Mouse (Mus musculus): ENCODE data around the gene Limch1. TPM values are rescaled to one million over a fixed set of nuclear protein-coding genes. Genes with fewer than 3 reads are reported as not detected.

Gene Limch1
- total RNA-seq, 2 experiments from 2014 or later: 110 to 125 TPM

DNA sequence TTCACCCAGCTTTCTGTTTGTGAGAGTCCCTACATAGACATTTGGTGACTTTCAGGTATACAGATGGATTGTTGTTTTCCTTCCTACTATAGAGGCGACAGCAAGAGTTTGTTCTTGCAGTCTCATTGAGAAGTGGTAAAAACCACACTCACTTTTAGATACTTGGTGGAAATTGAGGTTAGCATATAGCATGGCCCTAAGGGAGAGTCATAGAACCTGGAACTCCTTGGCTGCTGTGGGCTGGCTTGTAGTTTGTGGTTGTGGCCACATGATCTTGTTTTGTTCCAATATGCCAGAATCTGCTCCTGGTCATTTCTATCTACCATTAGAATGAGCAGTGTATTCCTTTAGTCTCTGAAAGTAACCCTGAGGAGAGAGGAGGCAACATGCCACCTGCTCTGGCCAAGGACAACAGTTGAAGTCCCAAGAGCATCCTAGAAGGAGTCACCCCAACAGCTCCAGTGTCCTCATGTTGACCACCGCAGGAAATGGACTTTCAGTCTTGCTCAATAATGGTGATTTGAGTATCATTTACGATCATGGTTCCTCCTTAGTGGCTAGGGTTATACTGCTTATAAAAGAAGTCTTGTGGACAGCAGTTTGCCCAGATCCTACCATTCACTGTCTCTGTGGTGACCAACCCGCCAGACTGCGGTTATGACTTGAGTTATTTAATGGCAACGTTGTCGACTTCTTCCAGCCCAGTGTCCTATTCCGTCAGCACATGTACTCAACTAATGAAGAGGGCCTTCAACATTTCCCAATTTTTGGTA lies 71.7 kb downstream of the Limch1 start:
- no peak for DNase-seq (ENCODE audit: extremely low spot score in 1 of 2, low spot score in 1 of 2)

DNA sequence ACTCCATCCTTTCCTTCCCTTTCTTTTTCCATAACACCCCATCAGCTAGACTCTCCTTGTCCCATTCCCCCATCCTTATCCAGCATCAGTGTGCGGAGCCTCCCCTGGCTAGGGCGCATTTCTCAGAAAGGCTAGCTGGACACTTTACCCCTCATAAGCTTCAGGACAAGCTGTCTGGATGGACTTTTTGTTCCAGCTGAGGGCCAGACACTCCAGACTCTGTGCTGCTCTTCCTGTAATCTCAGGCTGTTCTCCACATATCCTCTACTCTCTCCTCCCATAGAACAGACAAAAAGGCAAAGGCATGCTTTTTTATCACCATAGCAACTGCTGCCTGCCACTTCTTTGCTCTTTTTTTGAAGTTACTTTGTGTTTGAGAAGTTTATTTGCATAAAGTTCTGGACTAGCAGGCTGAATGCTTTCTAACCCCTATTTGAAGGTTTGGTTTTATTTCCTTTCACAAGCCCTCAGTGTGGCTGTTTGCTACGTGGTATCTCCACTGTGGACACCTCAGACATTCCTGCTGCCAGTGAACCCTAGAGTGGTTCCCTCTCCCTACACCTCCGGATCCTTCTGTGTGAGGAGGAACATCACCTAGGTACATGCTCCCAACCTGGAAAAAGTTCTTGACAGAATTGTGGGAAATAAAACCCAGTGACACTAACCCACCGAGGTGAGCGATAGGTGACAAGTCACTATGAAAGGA lies 77.0 kb downstream of the Limch1 start:
- DNase-seq (ENCODE audit: extremely low spot score in 1 of 2, low spot score in 1 of 2): no peak

DNA sequence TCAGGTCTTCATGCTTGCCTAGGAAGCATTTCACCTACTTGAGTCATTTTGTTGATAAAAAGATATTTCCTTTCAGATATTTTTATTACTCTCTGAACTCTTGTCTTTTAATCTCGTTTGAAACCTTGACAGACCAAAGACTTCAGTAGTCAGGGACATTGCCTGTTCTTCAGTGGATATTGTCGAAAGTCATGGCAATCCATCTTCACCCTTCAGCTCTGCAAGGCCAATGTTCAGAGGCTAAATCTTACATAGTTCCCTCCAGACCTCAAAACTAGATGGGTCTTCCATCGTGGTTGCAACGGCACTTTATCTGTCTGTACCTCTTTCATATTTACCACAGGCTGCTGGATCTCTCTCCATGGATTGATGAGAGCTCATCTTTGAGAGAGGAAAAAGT lies 80.0 kb downstream of the Limch1 start:
- no peak for DNase-seq (ENCODE audit: extremely low spot score in 1 of 2, low spot score in 1 of 2)

DNA sequence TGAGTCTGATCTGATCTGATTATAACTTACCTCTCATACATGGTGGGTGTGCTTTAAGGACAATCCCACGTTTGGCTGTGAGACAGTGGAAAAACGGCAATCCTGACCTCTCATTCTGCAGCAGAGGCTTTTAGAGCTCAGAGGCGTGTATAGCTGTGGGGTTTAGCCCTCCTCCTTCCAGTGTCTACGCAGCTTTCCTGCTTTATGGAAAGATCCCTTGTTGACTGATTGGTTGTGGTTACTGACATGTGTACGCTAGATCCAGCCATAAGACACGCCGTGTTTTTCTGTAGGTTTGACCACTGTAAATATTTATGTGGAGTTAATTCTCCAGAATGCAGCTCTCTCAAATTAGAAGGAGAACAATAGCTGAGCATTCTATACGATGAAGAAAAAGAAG lies 81.2 kb downstream of the Limch1 start:
- no peak for DNase-seq (ENCODE audit: extremely low spot score in 1 of 2, low spot score in 1 of 2)

DNA sequence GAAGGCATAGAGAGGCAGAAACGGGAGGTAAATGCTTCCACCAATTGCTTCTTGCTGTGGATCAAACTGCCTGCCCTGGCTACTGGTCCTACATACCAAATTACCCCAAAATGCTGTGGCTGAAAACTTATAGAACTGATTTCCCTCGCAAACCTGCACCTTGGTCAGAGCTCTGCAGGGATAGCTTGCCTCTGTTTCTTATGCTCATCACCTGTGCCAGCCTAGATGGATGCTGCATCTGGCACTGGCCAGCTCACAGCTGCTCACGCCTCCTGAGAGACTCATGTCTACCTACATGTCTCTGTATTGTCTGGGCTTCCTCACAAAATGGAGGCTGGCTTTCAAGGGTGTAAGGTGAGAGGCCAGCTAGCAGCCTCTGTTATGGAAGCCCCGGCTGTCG lies 83.9 kb downstream of the Limch1 start:
- no peak for DNase-seq (ENCODE audit: extremely low spot score in 1 of 2, low spot score in 1 of 2)

DNA sequence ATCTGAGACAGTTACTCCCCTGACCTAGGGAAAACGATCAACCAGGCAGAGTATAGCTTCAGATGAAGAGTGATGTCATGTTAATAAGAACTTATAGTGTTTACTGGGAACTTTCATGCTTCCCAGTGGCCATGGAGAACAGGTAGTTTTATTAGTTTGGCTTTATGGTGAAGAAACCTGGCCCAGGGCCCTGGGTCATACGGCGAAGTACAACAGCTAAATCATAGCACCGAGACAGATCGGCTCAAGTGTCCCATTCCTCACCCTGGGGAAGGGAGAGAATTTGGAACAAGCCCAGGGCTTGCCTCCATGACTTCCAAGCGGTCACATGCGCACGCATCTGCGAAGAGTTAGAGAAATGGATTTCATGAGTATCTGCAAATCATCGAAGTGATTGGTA lies 84.6 kb downstream of the Limch1 start:
- no peak for DNase-seq (ENCODE audit: extremely low spot score in 1 of 2, low spot score in 1 of 2)

DNA sequence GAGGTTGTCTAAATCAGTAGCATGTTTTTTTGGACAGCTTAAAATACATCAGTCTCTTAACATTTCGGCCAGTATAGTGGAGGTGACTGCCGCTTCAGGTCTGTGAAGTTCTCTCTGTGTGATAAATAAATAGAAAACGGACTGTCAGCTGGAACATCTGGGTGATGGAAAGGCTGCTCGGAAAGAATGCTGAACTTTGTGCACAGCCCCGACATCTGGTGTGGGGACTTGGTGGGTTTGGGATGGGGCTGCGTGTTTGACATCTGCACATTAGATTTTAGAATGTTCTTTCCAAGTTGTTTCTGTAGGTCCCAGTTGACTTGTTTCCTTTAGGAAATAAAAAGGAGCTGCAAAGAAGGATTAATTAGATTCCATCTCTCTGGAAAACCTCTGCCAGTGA lies 89.1 kb downstream of the Limch1 start:
- no peak for DNase-seq (ENCODE audit: extremely low spot score in 1 of 2, low spot score in 1 of 2)

DNA sequence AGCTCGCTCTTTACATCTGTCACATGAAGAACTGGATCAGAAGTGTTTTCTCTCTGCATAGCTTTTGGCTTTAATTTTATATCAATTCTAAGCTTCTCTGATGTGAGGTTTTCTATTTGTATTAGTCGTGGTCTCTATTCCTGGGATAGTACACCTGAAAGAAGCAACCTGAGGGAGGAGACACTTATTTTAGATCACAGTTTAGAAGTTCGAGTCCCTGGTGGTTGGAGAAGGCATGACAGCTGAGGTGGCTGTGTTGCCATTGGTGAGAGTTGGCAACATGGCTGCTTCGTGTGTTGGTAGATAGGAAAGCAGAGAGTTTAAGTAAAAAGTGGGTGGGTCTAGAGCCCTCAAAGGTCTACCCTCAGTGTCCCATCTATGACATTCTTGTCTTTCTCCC lies 91.3 kb downstream of the Limch1 start:
- no peak for DNase-seq (ENCODE audit: extremely low spot score in 1 of 2, low spot score in 1 of 2)

DNA sequence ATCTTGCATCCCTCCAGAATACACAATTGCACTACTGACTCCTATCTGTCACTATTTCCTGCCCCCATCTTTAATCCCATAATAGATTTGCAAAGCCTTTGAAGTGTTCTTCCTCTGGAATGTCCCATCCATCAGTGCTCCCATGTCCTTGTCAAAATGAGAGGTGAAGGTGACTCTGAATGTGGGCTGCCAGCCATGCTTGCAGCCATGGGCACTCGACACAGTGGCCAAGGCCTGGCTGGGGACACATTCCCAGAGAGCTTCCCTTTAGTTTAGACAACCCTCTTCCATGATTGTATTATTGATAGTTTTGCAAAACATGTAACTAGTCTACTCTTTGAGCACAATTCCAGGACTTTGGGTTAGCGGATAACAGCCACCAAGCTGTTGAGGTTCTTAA lies 96.3 kb downstream of the Limch1 start:
- DNase-seq (ENCODE audit: extremely low spot score in 1 of 2, low spot score in 1 of 2): no peak

DNA sequence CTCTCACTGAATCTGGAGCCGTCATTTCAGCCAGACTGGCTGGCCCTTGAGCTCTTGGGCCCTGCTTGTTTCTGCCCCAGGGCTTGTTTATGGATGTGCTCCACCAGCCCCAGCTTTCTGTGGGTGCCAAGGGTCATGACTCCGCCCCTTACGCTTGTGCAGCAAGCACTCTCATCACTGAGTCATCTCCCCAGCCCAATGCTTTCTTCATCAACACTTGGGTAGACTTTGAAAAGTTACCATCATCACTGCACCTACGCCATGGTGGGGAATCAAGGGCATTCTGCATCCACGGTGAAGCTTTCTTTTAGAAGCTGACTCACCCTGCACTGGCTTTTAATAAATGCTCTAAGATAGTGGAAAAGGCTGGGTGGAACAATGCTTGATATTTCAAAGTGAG lies 97.1 kb downstream of the Limch1 start:
- DNase-seq (ENCODE audit: extremely low spot score in 1 of 2, low spot score in 1 of 2): no peak

DNA sequence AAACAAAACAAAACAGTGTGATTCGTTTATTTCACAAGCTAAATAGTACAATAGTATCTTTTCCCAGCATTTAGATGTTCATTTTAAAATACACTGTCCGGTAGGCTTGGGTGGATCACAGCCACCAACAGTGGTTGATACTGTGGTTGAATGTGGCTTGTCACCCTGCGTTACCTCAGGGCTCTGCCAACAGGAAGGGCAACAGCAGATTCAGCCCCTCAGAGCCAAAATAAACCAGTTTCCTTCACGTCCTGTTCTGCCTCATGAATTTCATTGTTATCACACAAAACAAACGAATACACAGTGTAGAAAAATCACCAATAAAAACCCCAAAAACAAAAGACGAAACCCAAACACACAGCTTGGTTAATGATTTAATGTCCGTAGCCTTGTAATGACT lies 102.5 kb downstream of the Limch1 start:
- no peak for DNase-seq (ENCODE audit: extremely low spot score in 1 of 2, low spot score in 1 of 2)

DNA sequence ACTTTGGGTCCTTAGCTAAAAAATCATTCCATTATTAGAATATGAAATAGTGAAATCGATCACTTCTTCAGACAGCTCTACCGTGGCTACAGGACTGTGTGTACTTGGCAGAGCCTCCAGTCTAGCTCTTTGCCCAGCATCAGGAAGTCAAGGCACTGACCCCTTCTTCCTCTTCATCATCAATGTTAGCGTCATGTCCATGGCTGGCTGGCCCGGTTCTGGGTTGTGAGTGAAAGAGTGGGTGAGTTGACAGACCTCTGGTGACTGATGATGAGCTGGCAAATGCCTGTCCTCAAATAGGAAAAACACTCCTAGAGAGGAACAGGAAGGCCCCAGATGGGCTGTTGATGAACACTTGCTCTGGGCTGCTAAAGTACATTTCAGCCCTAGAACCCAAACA lies 103.5 kb downstream of the Limch1 start:
- DNase-seq (ENCODE audit: extremely low spot score in 1 of 2, low spot score in 1 of 2): no peak

DNA sequence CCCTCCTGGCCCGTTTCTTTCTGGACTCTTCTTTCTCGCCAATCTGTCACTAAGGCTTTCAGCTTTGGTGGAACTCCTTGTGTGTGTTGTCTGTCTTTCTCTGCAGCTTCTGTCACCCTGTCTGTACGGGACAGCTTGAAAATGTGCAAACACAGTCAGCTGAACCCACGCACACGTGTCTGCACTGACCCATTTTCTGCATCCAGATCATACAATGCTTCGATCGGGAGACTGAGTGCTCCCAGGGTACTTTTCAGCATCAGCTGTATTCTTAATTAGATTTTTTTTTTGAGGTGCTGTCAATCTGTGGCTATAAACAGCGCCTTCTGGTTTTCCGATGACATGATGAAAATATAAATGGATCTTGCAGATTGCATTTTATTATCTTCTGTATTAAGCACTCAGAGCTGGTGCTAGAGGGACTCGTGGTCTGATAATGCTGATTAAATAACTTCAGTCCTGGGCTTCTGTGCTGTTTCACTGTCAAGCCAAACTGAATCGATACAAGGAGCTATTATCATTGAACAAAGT lies 105.2 kb downstream of the Limch1 start:
- no peak for DNase-seq (ENCODE audit: extremely low spot score in 1 of 2, low spot score in 1 of 2)

DNA sequence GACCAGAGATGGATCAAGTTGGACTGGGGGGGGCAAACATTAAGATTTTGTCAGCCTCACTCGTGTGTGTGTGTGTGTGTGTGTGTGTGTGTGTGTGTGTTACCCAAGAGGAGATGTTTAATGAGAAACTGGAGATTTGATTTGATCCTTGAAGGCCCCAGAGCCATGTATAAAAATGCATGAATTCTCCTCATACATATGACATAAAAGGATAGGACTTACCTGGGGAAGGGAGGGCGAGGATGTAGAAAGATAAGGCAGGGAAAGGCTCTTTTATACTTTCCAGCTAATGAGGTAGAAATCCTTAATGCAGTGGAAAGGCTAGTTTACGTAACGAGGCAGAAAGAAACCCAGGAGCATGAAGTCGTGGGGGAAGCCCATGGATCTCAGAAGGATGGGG lies 106.1 kb downstream of the Limch1 start:
- no peak for DNase-seq (ENCODE audit: extremely low spot score in 1 of 2, low spot score in 1 of 2)

DNA sequence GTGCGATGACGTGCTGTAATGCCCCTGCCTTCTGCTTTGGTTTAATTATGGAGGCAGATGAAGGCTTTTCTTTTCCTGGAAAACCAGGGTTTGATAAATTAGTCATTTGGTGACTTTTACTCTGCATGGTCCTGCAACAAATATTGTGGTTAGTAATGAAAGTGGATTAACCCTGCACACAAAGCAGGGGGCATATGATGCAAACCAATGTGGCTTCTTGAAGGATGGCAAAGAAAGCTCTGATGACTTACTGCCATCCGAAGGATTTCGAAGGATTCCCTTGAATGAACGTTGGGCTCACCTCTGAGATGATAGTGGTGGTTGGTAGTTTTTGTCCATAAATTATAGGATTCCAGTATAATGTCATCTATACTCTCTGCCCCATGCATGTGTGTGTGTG lies 108.6 kb downstream of the Limch1 start:
- DNase-seq (ENCODE audit: extremely low spot score in 1 of 2, low spot score in 1 of 2): no peak

DNA sequence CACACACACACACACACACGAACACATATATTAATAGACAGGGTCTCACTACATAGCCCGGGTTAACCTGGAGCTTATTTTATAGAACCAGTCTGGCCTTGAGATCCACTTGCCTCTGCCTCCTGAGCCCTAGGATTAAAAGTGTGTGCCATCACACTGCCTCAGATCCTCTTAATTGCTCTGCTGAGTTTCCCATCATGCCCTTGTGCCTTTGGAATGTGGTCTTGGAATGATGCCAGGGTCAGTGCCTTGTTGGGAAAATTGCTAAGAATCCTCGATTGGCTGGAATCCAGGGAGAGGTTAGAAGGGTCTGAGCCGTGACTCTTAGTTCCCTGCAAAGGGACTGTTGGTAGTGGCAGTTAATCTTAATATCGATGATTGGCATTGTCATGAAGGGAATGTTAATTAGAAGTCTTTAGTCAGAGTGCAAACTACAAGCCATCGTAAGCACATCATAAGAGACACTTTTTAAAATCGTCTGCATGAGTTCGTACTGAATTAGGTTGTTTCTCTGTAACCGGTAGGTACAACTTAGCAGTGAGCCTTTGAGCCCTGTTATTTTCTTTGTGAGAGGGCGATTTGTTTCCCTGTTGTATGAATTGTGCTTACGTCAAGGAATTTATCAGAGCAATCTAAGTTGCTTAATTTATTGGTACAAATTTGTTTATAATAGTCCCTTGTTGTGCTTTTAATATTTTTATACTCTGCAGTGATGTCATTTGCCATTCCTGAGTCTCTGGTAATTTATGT lies 109.9 kb downstream of the Limch1 start:
- DNase-seq (ENCODE audit: extremely low spot score in 1 of 2, low spot score in 1 of 2): no peak

DNA sequence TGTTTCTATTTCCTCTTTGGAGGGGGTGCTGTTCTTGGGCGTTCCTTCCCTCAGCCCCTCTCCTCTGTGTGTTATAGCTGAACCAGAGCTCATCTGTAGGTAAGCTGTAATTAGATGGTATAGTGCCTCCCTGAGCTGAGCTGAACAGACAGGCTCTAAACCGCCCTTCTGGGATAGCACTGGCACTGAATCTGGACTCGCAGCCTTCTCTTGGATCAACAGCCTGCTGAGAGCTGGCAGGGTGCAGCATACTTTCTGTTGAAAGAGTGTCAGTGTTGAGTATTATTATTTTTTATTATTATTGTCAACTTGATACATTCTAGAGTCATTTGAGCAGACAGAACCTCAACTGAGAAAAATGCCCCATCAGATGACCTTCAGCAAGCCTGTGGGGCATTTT lies 113.9 kb downstream of the Limch1 start:
- DNase-seq (ENCODE audit: extremely low spot score in 1 of 2, low spot score in 1 of 2): no peak

DNA sequence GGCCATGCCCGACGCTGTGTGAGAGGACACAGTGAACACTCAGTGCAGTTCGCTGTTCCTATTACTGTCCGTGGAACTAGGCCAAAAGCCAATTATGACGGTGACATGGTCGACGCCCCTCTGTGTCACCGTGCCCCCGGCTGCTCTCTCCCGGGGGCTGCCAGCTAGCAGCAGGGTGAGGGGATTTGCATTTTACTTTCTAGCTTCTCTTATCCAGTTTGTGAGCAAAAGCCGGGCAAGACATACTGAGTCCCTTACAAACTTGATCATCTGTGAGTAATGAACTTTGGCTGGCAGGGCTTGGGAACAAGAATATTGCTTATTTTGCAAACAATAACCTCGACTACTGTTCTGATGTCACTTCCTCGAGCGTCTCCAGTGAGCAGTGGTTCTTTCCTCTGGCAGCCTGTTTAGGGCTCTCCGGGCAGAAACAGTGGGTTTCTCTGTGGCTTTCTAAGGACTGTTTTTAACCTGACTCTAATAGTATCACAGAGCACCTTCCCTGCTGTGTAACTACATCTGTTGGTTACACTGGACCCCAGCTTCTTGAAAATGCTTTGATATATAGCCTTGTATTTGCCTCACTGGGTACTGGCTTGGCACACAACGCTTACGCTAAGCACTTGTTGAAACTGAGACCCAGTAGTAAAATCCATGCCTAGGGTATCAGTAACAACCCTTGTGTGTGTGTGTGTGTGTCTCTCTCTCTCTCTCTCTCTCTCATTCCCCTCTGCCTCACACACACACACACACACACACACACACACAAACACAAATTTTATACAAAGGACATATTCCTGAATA lies 115.8 kb downstream of the Limch1 start:
- DNase-seq (ENCODE audit: extremely low spot score in 1 of 2, low spot score in 1 of 2): no peak

DNA sequence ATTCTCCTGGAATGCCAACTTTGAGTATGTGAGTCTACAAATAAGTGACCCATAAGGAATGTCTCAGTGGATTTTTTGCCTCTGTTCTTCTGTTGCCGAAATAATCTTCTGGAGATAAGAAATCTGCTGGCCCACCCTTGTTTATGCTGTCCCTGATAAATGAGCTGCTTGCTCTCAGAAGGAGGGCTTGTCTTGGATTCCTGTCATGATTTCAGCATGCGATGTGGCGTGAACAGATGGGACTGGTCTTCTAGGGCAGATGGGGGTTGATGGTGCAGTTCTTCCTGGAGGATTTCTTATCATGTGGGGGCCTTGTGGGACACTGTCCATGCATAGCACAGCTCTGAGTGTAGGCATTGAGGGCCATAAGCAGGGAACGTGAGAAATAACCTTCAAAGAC lies 116.5 kb downstream of the Limch1 start:
- no peak for DNase-seq (ENCODE audit: extremely low spot score in 1 of 2, low spot score in 1 of 2)

DNA sequence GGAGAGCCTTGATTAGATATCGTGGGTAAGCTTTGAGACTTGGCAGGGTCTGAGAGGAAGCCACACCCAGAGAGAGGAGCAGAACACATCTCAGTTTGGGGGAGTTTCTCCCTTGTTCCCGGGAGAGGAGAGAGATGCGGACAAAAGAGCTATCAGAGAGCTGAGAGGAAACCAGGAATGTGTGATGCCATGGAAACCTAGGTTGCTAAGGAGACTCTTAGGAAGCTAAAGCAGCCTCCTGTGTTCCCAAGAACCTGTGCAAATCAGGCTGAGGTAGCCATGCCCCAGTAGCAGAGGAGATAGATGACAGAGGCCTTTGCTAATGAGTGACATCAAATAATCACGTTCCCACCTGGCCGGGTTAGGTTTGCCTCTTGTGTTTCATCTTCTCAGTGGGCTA lies 119.6 kb downstream of the Limch1 start:
- DNase-seq (ENCODE audit: extremely low spot score in 1 of 2, low spot score in 1 of 2): no peak

All from layer of hippocampus, postnatal 25 days (tissue).